Mouse (Mus musculus) small intestine, adult 2 months (tissue): ENCODE results near the gene Krt4.

Source experiments
- CTCF ChIP-seq: fragments of 200-500 bp; IDR thresholded peaks from 2 replicates; pipeline ENCODE4 v1.5.1; 2012; ENCODE audit warnings: low read depth, mild to moderate bottlenecking, control low read depth, inconsistent platforms, low read length, moderate library complexity, mixed read lengths; ENCODE audit not compliant: insufficient replicate concordance, insufficient read length; ENCODE audit errors: extremely low read depth
- POLR2A ChIP-seq: fragments of 200-500 bp; IDR thresholded peaks from 2 replicates; pipeline ENCODE4 v1.6.1; 2012; ENCODE audit warnings: low read depth, mild to moderate bottlenecking, control low read depth, inconsistent platforms, low read length, moderate library complexity

GRCm38 (mm10) chr15:101895216-101895615 is 29.3 kb downstream of the Krt4 start:
- TF ChIP-seq POLR2A (no peak), CTCF (no peak)
